Mouse (Mus musculus): ENCODE measurements around the gene Neil3.

Neil3 gene

GRCm38 (mm10) chr8:53538049-53538448 is 100.8 kb downstream of the Neil3 start:
- WGBS = 66% methylated on average over 3 of the region's 3 CpGs
